Mouse (Mus musculus) right cerebral cortex, postnatal 14 days (tissue): ENCODE data around the gene Gm8882.
"Not testable (repeated sequence)": the region's sequence is repeated elsewhere in the genome, so short reads cannot be mapped to it uniquely, and the experiment has no call there.

Experiments used
- DNase-seq: peaks from one replicate; pipeline ENCODE4 v3.0.0; 2022

Gene Gm8882

DNA sequence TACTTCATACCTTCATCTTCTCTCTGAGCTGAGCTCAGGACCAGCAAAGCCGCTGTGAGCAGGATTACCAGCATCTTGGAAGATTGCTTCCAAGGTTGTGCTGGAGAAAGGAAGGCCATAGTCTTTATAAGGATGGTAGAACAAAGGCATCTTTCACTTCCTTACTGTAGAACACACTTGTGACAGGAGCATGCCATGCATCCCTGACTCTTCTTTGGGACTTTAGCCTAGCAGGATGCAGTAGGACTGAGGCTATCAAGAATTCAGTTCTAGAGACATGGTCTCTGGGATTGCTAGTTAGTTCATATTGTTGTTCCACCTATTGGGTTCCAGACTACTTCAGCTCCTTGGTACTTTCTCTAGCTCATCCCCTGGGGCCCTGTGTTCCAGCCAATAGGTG is at the start of gene Gm8882:
Gene Gm8882, minus strand, starts transcription at position 101 of the 400 bp plus-strand sequence.
- DNase-seq, result not testable (repeated sequence)

DNA sequence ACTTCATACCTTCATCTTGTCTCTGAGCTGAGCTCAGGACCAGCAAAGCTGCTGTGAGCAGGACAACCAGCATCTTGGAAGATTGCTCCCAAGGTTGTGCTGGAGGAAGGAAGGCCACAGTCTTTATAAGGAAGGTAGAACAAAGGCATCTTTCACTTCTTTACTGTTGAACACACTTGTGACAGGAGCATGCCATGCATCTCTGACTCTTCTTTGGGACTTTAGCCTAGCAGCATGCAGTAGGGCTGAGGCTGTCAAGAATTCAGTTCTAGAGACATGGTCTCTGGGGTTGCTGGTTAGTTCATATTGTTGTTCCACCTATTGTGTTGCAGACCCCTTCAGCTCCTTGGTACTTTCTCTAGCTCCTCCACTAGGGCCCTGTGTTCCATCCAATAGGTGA is 49.3 kb downstream of the Gm8882 start, which contains the start of gene Prpmp5:
Gene Prpmp5, minus strand, starts transcription at position 101 of the 400 bp plus-strand sequence.
- not testable (repeated sequence) for DNase-seq
